Mouse (Mus musculus): ENCODE measurements around the gene Dhx37.
"Not testable (repeated sequence)": the region's sequence is repeated elsewhere in the genome, so short reads cannot be mapped to it uniquely, and the experiment has no call there.

GRCm38 (mm10) chr5:125432324-125432723, 1.6 kb downstream of the Dhx37 start:
- TF ChIP-seq E2F4 (IDR thresholded peaks at IDR 0.05; ENCODE audit: borderline replicate concordance, low read depth, low read length); CTCF (IDR thresholded peaks at IDR 0.05 in 2 of 3, conservative IDR thresholded peaks at IDR 0.05 in 1 of 3; ENCODE audit: control insufficient read depth in 1 of 3, insufficient read depth in 1 of 3, low read depth in 2 of 3, low read length in 3 of 3, poor library complexity in 1 of 3, severe bottlenecking in 1 of 3); ZMIZ1 (IDR thresholded peaks at IDR 0.05; ENCODE audit: low read depth, low read length); EP300 (IDR thresholded peaks at IDR 0.05; ENCODE audit: low read depth in 1 of 2, low read length in 2 of 2); ELF1 (IDR thresholded peaks at IDR 0.05; ENCODE audit: low read depth, low read length); ETS1 (IDR thresholded peaks at IDR 0.05; ENCODE audit: low read depth, low read length); TCF12 (IDR thresholded peaks at IDR 0.05; ENCODE audit: low read depth, low read length); ZNF384 (IDR thresholded peaks at IDR 0.05; ENCODE audit: low read depth, low read length): not testable (repeated sequence)

Measured in MEL (cell line).